ENCODE assay signal across 22 mouse cellular contexts in the genomic region with DNA sequence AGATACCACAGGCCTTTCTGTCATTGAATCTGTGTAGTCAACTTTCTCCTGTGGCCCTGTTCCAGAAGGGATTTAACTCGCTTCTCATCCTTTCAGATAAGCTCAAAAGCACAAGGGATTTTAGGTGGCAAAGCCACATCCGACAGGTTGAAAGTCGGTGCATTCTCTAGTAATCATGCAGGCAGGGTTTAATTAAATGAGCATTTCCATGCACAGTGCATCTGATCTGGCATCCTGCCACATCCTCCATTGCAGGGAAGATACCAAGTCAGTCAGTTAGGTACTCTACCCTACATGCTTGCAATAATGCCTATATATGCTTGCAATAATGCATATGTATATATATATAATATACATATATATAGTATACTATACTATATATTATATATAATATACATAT.
DNase-seq lines count a peak whose midpoint lies in the region; ATAC-seq and TF ChIP-seq lines count a peak whose summit lies in the region.
"Had no signal": no experiment of that assay in that cellular context is flagged by ENCODE, and none has a peak within 500 bp of the region (broad histone marks: within the 10 kb centered on the region; RNA-seq: fewer than 3 reads in every experiment).

No protein-coding gene starts in this region.

- 46% methylated on average over 3 of the region's 3 CpGs for WGBS in hindbrain, postnatal 0 days
- WGBS in hindbrain, embryonic 13.5 days = 64% methylated on average over 3 of the region's 3 CpGs
- WGBS in neural tube, embryonic 13.5 days = 56% methylated on average over 3 of the region's 3 CpGs
- 46% methylated on average over 3 of the region's 3 CpGs for WGBS in forebrain, embryonic 16.5 days

- H3K4me3 ChIP-seq in hindbrain, postnatal 0 days (ENCODE audit: low read length) = no peak overlapping the region
- H3K4me3 ChIP-seq in hindbrain, embryonic 13.5 days = no peak overlapping the region
- no peak overlapping the region for H3K4me3 ChIP-seq in neural tube, embryonic 13.5 days
- no peak overlapping the region for H3K4me3 ChIP-seq in forebrain, embryonic 16.5 days (replicated peaks; ENCODE audit: low read length)
- H3K4me3 ChIP-seq: heart, adult 2 months; kidney, embryonic 15.5 days; limb, embryonic 15.5 days; midbrain, embryonic 12.5 days; myocyte; neural tube, embryonic 15.5 days had no signal

- DNase-seq in cerebellum, postnatal 14 days = peak; percentile 50 to 51
- no peak for DNase-seq in cerebellum, postnatal 36 days
- DNase-seq in hindbrain, postnatal 0 days (ENCODE audit: low spot score) = peak; percentile 50
- DNase-seq in neural tube, embryonic 10.5 days (ENCODE audit: extremely low spot score, low spot score) = no peak
- DNase-seq in adrenal gland, postnatal 25 days = no peak
- DNase-seq: adrenal gland, postnatal 10 days; cerebellum, adult 9-10 months; gastrocnemius, postnatal 25 days; heart, adult 2 months; kidney, postnatal 4 days; lung, embryonic 14.5 days had no signal

- H3K4me2 ChIP-seq in hindbrain, postnatal 0 days (ENCODE audit: low read depth, low read length) = no peak overlapping the region
- no peak overlapping the region for H3K4me2 ChIP-seq in hindbrain, embryonic 13.5 days
- H3K4me2 ChIP-seq in neural tube, embryonic 13.5 days = no peak overlapping the region
- no peak overlapping the region for H3K4me2 ChIP-seq in forebrain, embryonic 16.5 days (ENCODE audit: low read length)
- H3K4me2 ChIP-seq: hindbrain, embryonic 14.5 days; kidney, embryonic 15.5 days; limb, embryonic 15.5 days; lung, embryonic 14.5 days; midbrain, embryonic 12.5 days; neural tube, embryonic 15.5 days had no signal

- TF ChIP-seq CTCF in hindbrain, postnatal 0 days (IDR thresholded peaks at IDR 0.05; ENCODE audit: low read depth) = no peak

- no peaks in the 10 kb centered on the region for H3K36me3 ChIP-seq in hindbrain, postnatal 0 days (ENCODE audit: insufficient read depth, low read length)
- no peaks in the 10 kb centered on the region for H3K36me3 ChIP-seq in hindbrain, embryonic 13.5 days
- no peaks in the 10 kb centered on the region for H3K36me3 ChIP-seq in neural tube, embryonic 13.5 days
- no peaks in the 10 kb centered on the region for H3K36me3 ChIP-seq in forebrain, embryonic 16.5 days (ENCODE audit: control insufficient read depth, insufficient read depth)
- H3K36me3 ChIP-seq: kidney, embryonic 15.5 days; limb, embryonic 15.5 days; midbrain, embryonic 12.5 days; neural tube, embryonic 15.5 days had no signal

- no peaks in the 10 kb centered on the region for H3K27me3 ChIP-seq in hindbrain, postnatal 0 days (ENCODE audit: insufficient read depth, low read length)
- H3K27me3 ChIP-seq in hindbrain, embryonic 13.5 days = no peaks in the 10 kb centered on the region
- no peaks in the 10 kb centered on the region for H3K27me3 ChIP-seq in neural tube, embryonic 13.5 days
- no peaks in the 10 kb centered on the region for H3K27me3 ChIP-seq in forebrain, embryonic 16.5 days (replicated peaks; ENCODE audit: control insufficient read depth, insufficient read depth, low read length)
- H3K27me3 ChIP-seq: kidney, embryonic 15.5 days; limb, embryonic 15.5 days; midbrain, embryonic 12.5 days; neural tube, embryonic 15.5 days had no signal

- no peak overlapping the region for H3K9ac ChIP-seq in hindbrain, postnatal 0 days (replicated peaks; ENCODE audit: low read length)
- no peak overlapping the region for H3K9ac ChIP-seq in hindbrain, embryonic 13.5 days
- H3K9ac ChIP-seq in neural tube, embryonic 13.5 days = no peak overlapping the region
- H3K9ac ChIP-seq in forebrain, embryonic 16.5 days (replicated peaks; ENCODE audit: low read depth, low read length) = no peak overlapping the region
- H3K9ac ChIP-seq: hindbrain, embryonic 14.5 days; kidney, embryonic 15.5 days; limb, embryonic 15.5 days; liver, embryonic 14.5 days; lung, embryonic 14.5 days; midbrain, embryonic 12.5 days; neural tube, embryonic 15.5 days had no signal

- no peak overlapping the region for H3K27ac ChIP-seq in hindbrain, postnatal 0 days
- H3K27ac ChIP-seq in hindbrain, embryonic 13.5 days = no peak overlapping the region
- no peak overlapping the region for H3K27ac ChIP-seq in neural tube, embryonic 13.5 days (replicated peaks)
- H3K27ac ChIP-seq in forebrain, embryonic 16.5 days (ENCODE audit: low read length) = no peak overlapping the region
- H3K27ac ChIP-seq: heart, adult 2 months; hindbrain, embryonic 14.5 days; kidney, embryonic 15.5 days; limb, embryonic 15.5 days; liver, embryonic 14.5 days; midbrain, embryonic 12.5 days had no signal

- no peaks in the 10 kb centered on the region for H3K9me3 ChIP-seq in hindbrain, postnatal 0 days (ENCODE audit: low read length)
- no peaks in the 10 kb centered on the region for H3K9me3 ChIP-seq in hindbrain, embryonic 13.5 days
- no peaks in the 10 kb centered on the region for H3K9me3 ChIP-seq in neural tube, embryonic 13.5 days
- H3K9me3 ChIP-seq in forebrain, embryonic 16.5 days (ENCODE audit: control insufficient read depth, low read length) = no peaks in the 10 kb centered on the region
- H3K9me3 ChIP-seq: kidney, embryonic 15.5 days; limb, embryonic 15.5 days; midbrain, embryonic 12.5 days; neural tube, embryonic 15.5 days had no signal

- peak; percentile 40; the same call in 1 of the 2 replicates for ATAC-seq in hindbrain, postnatal 0 days
- ATAC-seq in hindbrain, embryonic 13.5 days (ENCODE audit: low FRiP score) = no peak
- ATAC-seq in neural tube, embryonic 13.5 days (ENCODE audit: low read depth) = 0 out of 2 replicates have a peak, but pooled peaks have one; percentile 32
- ATAC-seq in forebrain, embryonic 16.5 days = peak; percentile 48
- ATAC-seq: intestine, postnatal 0 days had no signal

- peaks cover 6% of the 10 kb centered on the region; the same call in 1 of the 2 replicates for H3K4me1 ChIP-seq in hindbrain, postnatal 0 days (ENCODE audit: insufficient read depth, low read length)
- H3K4me1 ChIP-seq in hindbrain, embryonic 13.5 days (replicated peaks) = peaks cover 12% of the 10 kb centered on the region
- H3K4me1 ChIP-seq in neural tube, embryonic 13.5 days (replicated peaks) = peaks cover 17% of the 10 kb centered on the region
- peaks cover 16% of the 10 kb centered on the region for H3K4me1 ChIP-seq in forebrain, embryonic 16.5 days (replicated peaks; ENCODE audit: control insufficient read depth, insufficient read depth, low read length)
- H3K4me1 ChIP-seq: kidney, embryonic 15.5 days; limb, embryonic 15.5 days had no signal

Comparison
In these comparisons a context has a peak if more than half of its experiments do, and no peak if none do; other contexts are left out.
1. DNase-seq: peak in cerebellum, postnatal 14 days (2 of 2) and hindbrain, postnatal 0 days (single experiment); none in cerebellum, postnatal 36 days (0 of 2), neural tube, embryonic 10.5 days (single experiment) and adrenal gland, postnatal 25 days (single experiment).